Mouse (Mus musculus): ENCODE data around the gene Cldn34c3. TPM values are rescaled to one million over a fixed set of nuclear protein-coding genes. Genes with fewer than 3 reads are reported as not detected.
"Not testable (repeated sequence)": the region's sequence is repeated elsewhere in the genome, so short reads cannot be mapped to it uniquely, and the experiment has no call there.

Cldn34c3 gene
- polyA plus RNA-seq (2015; fragmentation: Nextera tagmentation; extraction: Ambion mirVana) = not detected in 2 replicates

GRCm38 (mm10) chrX:123793365-123793764 is at the start of gene Cldn34c3:
Gene Cldn34c3 (plus strand): TSS chrX:123793665.
- not testable (repeated sequence) for H3K4me3 ChIP-seq (ENCODE audit: low read length); ATAC-seq; H3K36me3 ChIP-seq (ENCODE audit: control insufficient read depth, insufficient read depth, low read length); H3K4me2 ChIP-seq (ENCODE audit: low read length); H3K27me3 ChIP-seq (replicated peaks; ENCODE audit: control insufficient read depth, insufficient read depth, low read length); H3K4me1 ChIP-seq (ENCODE audit: control insufficient read depth, insufficient read depth, low read depth, low read length); H3K9me3 ChIP-seq (ENCODE audit: control insufficient read depth, low read length); H3K27ac ChIP-seq (ENCODE audit: low read depth, low read length); H3K9ac ChIP-seq (ENCODE audit: low read depth, low read length)

Other genes with a start within 250 kb of the Cldn34c3 start
- not detected in 2 replicates for gene Cldn34c2, start 212.0 kb upstream of the Cldn34c3 start, polyA plus RNA-seq (2015; fragmentation: Nextera tagmentation; extraction: Ambion mirVana)
- not detected in 2 replicates for gene Gm17467, start 88.9 kb upstream of the Cldn34c3 start, polyA plus RNA-seq (2015; fragmentation: Nextera tagmentation; extraction: Ambion mirVana)

Data from hindbrain, embryonic 16.5 days (tissue).